Mouse (Mus musculus) lung, postnatal 10 days (tissue): ENCODE measurements at regions not wholly inside any gene's neighbourhood (a gene's known extent, or its start where the extent isn't known, plus 50 kb on each side); places are given as distances from the start of the nearest gene placed in this dataset.

Experiments used
- DNase-seq: peaks from one replicate; pipeline ENCODE4 v3.0.0; 2021

DNA sequence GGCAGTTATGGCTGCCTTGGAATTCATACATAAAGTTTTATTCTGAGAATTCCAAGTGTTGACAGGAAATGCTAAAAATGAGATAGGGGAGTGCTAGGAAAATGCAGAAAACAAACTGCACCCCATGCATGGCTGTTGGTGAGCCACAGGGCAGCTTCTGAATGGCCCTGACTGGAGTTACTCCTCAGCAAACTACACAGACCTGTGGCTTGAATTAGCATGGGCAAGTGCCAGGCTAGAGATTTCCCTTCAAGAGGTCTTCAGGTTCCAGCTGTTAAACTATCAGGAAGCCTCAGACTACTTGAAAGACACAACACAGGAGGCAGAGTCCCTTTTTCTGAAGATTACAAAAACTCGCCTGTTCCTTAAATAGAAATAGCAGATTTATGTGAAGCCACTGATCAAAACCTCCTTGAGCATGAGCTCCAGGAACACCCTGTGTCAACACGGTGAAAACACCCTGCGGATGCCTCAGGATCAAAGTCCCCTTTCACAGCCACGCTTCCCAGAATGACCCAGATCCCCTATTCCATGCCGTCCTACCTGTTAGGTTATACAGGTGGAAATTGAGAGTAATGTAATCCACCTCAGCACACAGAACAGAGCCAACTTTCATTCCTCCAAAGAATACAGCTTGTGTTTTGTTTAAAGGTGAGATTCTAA is 217.9 kb upstream of the Impg1 start:
- DNase-seq = no peak

DNA sequence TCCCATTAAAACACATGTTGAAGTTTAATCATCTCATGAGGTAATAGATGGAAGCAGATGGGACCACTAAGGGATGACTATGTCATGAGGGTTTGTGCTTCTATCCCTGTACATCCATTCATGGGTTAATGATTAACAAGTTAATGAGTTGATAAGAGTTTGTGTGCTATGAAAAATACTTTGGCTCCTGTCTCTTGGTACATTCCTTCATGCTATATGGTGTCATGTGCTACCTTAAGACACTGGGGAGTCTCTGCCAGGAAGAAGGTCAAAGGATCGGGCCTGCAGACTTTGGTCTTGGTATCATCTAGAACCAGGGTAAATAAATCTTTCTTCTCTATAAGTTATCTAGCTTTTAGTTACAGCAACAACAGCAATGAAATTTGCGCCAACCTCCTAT is 216.4 kb upstream of the Impg1 start:
- no peak for DNase-seq

DNA sequence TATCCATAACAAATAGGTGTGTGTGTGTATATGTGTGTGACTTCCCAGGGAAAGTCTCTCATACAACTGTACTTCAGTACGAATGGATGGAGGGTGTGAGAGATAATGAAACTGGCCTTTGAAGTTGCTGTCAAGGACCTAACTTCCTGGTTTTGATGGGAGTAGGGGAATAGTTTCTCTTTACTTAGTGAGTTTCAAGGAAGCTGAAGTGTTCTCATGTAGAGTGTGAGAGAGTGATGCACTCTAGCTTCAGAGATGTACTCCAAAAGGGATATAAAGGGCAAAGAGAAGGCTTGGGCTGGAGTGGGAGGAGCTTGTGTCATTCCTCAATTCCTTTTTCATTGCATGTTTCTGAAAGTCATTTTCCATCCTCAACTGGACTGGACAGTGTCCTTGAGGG is 206.2 kb upstream of the Impg1 start:
- peak; percentile 1 for DNase-seq

DNA sequence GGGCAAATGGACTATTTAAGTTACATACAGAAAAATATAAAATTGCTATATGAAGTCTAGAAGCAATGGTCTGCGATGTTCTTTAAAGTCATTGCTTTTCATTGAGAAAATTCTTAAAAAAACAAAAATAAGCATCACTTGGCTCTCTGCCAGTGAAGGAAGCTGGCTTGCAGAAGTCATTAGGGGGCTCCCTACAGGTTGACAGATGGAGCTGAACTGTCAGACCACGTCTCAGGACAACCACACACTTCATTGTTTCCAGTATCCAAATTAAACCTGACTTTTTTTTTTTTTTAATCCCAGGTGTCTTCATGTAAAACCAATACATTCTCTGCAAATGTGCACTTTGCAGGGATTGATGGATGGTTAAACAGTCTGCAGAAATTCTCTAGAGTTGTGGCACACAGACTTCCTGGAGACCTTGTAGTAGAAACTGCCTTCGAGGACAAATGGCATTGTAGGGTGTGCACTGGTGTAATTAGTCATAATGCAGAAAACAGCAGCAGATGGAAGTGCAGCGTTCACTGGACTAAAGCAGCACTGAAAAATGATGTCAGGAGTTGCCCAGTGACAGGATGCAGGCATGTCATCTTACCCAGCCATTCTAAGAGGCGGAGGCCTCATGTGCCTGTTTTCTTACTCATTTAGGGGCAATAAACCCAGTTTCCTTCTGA is 203.4 kb upstream of the Impg1 start:
- DNase-seq = no peak

DNA sequence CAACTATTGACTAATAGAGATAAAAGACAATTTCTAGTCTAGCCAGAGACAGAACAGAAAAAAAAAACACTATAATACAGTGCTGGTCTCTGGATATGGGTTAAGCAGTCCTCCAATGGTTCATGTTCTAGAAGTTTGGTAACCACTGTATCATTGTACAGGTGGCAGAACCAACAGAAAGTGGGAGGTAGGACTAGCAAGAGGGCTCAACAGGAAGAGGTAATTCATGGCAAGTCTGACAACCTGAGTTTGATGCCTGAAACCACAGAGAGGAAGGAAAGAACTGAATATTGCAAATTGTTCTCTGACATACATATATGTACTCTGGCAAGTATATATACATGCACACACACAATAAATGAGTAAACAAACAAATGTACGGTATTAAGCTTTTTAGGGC is 193.5 kb upstream of the Impg1 start:
- no peak for DNase-seq

DNA sequence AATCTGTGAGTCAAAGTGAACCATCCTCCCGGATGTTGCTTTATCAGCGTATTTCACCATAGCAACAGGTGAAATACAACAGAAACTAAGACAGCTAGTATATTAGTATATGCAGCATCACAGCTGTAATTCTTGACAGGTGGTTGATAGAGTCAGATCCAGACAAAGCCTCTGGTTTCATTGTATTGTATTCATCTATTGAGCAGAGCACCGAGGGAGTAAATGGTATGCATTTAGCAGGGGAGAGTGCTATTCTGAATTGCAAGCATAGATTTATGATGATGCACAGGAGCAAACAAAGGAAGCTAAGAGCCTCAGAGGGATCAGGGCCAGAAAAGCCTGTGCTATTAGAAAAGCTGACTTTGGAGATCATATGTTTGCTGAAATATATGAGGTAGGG is 149.8 kb upstream of the Impg1 start:
- no peak for DNase-seq

DNA sequence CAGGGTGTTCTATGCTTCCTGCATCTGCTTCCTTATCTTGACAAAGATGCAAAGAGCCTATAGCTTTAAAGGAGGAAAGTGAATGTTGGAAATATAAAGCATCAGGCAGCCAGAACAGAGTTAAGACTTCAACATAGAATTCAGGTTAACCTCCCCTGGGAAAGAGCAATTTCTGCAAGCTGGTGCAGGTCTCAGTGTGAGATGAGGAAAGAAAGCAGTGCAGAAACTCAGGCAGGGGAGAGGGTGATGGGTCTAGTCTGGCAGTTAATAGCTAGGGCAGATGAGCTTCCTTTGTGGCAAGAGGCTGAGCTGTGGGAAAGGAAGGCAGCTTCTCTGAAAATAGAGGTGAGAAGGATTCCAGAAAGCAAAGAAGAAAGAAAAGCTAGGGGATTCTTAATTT is 134.7 kb upstream of the Impg1 start:
- DNase-seq = no peak

DNA sequence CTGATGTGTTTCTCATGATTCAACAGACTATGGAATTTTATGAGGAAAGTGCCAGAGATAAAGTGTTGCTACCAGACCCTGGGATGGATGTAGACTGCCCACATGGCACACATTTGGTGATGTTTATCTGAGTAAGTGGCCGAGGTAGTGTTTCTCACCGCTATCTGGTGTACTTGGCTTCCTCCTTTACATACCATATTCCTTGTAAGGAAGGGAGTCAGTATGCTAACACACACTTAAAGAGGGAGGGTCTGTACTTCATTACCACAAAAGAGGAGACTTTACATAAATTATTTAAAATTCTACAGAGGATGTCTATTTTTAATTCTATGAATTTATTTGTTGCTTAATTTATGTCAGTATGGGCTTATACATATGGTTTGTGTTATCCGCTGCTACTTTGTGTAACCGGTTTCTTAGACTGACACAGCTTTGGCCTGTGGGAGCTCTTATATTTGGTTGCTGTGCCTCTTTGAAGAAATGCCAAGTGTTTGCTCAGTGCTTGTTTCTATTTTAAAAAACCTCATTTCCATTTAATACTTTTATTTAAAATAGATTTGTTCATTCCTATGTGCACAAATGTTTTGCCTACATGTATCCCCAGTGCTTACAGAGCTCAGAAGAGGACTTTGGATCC is 100.2 kb upstream of the Impg1 start:
- DNase-seq = no peak

DNA sequence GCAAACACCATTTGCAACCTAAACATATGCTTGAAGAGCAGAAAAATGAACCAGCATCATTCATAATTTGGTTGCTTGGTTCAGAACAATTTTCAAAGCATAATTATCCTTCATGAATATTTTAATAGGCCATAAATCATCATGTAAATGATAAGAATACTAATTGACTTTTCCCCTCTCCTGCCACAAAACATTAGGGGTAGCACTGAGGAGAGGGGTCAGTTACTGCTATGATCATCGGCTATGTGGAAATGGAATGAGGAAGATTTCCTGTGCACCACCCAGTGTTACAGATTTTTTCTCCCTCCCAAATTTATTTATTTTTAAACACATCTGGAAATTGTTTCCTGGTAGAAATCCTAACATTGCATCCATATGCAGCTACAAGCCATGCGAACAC is 98.4 kb upstream of the Impg1 start:
- DNase-seq = no peak

DNA sequence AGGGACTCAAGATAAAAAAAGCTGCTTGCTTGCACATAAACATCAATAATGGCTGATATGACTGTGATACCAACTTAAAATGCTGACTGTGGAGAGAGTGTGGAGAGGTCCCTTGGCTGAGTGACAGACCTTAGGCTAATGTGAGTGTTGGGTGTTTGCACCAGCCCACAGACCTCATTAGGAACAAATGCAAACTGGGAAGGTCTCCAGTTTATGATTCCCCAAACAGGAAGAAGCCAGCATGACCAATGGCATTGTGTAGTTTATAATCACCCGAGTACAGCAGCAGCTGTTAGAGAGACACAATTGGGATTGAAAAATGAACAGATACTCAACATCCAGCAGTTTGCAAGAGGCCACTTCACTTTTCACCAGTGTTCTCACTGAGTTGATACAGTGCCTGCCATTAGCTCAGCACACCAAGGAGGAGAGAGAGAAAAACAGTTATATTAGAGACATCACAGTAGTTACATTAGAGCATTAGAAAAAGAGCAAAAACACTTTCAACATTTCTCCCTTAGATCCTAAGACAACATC is 90.3 kb upstream of the Impg1 start:
- peak; percentile 38 for DNase-seq
